Mouse (Mus musculus) G1E (cell line): ENCODE data around the gene Pdia4. TPM values are rescaled to one million over a fixed set of nuclear protein-coding genes. Genes with fewer than 3 reads are reported as not detected.

Experiments
- ATAC-seq: 2 replicates; pipeline ENCODE4 v1.8.0; 2016; ENCODE audit warnings: mild to moderate bottlenecking; ENCODE audit not compliant: insufficient number of reproducible peaks, poor library complexity, low FRiP score, severe bottlenecking; ENCODE audit errors: extremely low read depth
- DNase-seq: peaks from one replicate; pipeline ENCODE4 v3.0.0; 2012; ENCODE audit warnings: low spot score
- H3K27me3 ChIP-seq: 2 replicates; pipeline ENCODE4 v1.6.1; 2012; ENCODE audit warnings: mild to moderate bottlenecking, low read length, inconsistent platforms; ENCODE audit not compliant: insufficient read depth
- H3K36me3 ChIP-seq: replicated peaks from 2 replicates; pipeline ENCODE3; 2012; ENCODE audit warnings: mild to moderate bottlenecking, inconsistent platforms
- H3K4me1 ChIP-seq: 2 replicates; pipeline ENCODE4 v1.6.1; 2012; ENCODE audit warnings: low read depth, low read length, inconsistent platforms, mixed read lengths; ENCODE audit not compliant: insufficient read depth
- H3K4me3 ChIP-seq: 2 replicates; pipeline ENCODE4 v1.5.1; 2012; ENCODE audit warnings: low read depth, mild to moderate bottlenecking, inconsistent platforms, low read length, moderate library complexity, mixed read lengths
- H3K9me3 ChIP-seq: replicated peaks from 2 replicates; pipeline ENCODE4 v1.6.1; 2012; ENCODE audit warnings: inconsistent platforms
- CTCF ChIP-seq: IDR thresholded peaks from 2 replicates; pipeline ENCODE4 v1.5.1; 2012; ENCODE audit warnings: low read depth, low read length, inconsistent platforms, mixed read lengths
- GATA1 ChIP-seq: IDR thresholded peaks from 2 replicates; pipeline ENCODE4 v1.6.1; 2012; ENCODE audit warnings: borderline replicate concordance, low read length, inconsistent platforms, mixed read lengths
- GATA2 ChIP-seq: IDR thresholded peaks from 2 replicates; pipeline ENCODE4 v1.6.1; 2012; ENCODE audit warnings: low read depth, low read length, inconsistent platforms, borderline replicate concordance
- POLR2AphosphoS5 ChIP-seq: IDR thresholded peaks from 2 replicates; pipeline ENCODE4 v1.6.1; 2012; ENCODE audit warnings: low read depth, low read length, inconsistent platforms; ENCODE audit not compliant: insufficient replicate concordance
- TAL1 ChIP-seq: conservative IDR thresholded peaks from 2 replicates; pipeline ENCODE4 v1.6.1; 2012; ENCODE audit warnings: low read depth, low read length, inconsistent platforms, mixed read lengths
- polyA plus RNA-seq: library from polyadenylated mRNA; stranded (reverse); fragments of >175 nt; gene quantifications from 2 replicates; pipeline ENCODE4 v1.2.3, GENCODE M21; 2012
- total RNA-seq, 2 experiments: library from RNA; stranded (forward) in 1 of 2; stranded (reverse) in 1 of 2; fragments of 200-1000 nt in 1 of 2; fragments of >200 nt in 1 of 2; fragmentation: Nextera tagmentation in 1 of 2; gene quantifications; 2 replicates each; pipeline ENCODE4 v1.2.3; 2014 to 2017

The Pdia4 gene
- total and polyA plus RNA-seq, 3 experiments = 5.0 to 95.8 (median 46.6) TPM

DNA sequence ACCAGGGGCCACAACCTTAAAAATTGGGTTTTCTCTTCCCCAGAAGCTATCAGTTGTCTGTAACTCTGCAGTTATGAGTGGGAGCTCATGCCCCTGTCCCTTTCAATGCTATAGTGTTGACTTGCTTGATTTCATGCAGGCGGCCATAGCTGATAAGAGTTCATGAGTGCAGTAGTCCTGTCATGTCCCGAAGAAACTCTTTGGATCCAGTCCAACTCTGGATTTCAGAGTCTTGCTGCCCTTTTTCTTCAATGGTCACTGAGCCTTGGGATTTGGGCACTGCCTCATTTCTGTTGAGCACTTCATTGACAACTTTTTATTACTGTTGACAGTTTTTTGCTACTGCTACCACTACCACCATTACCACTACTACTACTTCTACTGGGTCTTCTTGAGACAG lies 24.4 kb upstream of the Pdia4 start:
- DNase-seq = no peak
- Histone ChIP-seq H3K27me3 (no peaks in the 10 kb centered on the region), H3K36me3 (peaks cover 26% of the 10 kb centered on the region), H3K9me3 (no peaks in the 10 kb centered on the region), H3K4me1 (peaks cover 53% of the 10 kb centered on the region), H3K4me3 (no peak overlapping the region)
- TF ChIP-seq GATA2 (no peak), GATA1 (no peak), POLR2AphosphoS5 (no peak), CTCF (no peak), TAL1 (no peak)
- no peak for ATAC-seq

DNA sequence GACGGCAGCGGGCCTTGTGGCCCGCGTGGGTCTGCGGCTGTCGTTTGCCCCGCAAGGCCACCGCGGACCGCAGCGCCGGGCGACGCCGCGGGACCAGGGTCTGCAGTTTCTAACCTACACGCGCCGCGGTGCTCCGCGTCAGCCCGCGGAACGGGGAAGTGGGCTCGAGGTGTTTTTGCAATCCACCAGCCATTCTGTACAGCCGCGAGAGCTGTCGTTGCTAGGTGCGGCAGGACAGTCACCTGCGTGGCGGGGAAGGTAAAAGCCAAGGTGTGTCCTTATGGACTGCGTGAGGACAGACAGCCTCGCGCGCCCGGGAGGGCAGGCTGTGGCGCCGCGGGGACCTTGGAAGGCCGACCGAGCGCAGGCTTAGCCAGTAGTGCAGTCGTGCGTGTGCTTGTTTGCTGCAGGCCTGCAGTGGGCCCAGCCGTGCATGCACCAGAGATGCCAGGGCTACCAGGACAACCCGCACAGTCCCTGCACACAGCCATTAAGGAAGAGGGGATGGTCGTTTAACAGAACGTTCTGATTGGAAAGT lies 22.8 kb upstream of the Pdia4 start:
- H3K4me1 ChIP-seq = peaks cover 48% of the 10 kb centered on the region
- H3K36me3 ChIP-seq = peaks cover 16% of the 10 kb centered on the region
- no peak for TF ChIP-seq GATA1
- no peak for TF ChIP-seq POLR2AphosphoS5
- TF ChIP-seq GATA2 = no peak
- TF ChIP-seq TAL1 = no peak
- no peak for TF ChIP-seq CTCF
- DNase-seq (peak; percentile 41), ATAC-seq (no peak)
- no peaks in the 10 kb centered on the region for H3K27me3 ChIP-seq
- H3K9me3 ChIP-seq = no peaks in the 10 kb centered on the region
- H3K4me3 ChIP-seq = peak overlapping the region; percentile 99

DNA sequence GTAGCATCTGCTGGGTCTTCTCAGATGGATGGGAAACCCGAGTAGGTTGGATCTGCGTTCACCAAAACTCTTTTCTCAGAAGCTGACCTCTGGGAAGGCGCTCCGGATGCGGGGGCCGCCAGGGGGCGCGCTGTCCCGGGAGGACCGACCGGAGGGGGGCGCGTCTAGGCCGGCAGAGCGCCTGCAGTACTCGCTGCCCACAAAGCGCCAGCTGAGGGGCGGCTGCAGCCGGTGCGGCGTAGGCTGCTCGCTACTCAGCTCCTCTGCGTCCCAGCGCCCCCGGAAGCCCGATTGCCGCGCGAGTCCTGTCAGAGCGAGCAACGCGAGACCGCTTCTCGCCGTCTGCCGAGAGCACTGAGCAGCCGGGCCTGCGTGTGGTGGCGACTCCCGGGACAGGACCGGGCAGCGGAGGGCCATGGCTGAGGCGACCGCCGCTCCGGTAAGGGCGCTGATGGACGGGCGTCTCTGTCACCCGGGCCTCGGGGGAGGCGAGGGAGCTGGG lies 22.3 kb upstream of the Pdia4 start, which contains the start of gene Zfp398:
Gene Zfp398, plus strand, starts transcription at position 180 of the 502 bp plus-strand sequence.
- DNase-seq = peak; percentile 89
- peak; percentile 69 for ATAC-seq
- H3K4me1 ChIP-seq = peaks cover 49% of the 10 kb centered on the region

DNA sequence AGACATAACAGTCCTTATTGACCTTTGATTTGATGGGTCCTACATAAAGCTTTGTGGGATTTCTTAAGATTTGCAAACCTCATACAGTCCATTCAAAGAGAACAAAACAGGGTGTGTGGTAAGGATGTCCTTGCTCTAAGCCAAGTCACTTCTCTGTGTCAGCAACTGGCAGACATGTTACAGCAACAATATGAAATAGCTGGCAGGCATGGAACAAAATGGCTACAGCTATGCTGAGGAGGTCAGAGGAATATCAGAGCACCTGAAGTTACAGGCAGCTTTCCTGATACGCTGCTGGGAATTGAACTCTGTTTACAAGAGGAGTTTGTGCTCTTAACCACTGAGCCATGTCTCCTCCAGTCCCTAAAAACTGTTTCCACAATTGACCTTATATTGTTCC lies 19.0 kb upstream of the Pdia4 start:
- H3K36me3 ChIP-seq = no peaks in the 10 kb centered on the region
- DNase-seq (no peak), ATAC-seq (no peak)
- no peak overlapping the region for H3K4me3 ChIP-seq
- H3K4me1 ChIP-seq = peaks cover 33% of the 10 kb centered on the region
- H3K27me3 ChIP-seq = no peaks in the 10 kb centered on the region
- TF ChIP-seq CTCF (no peak), GATA2 (no peak)
- no peaks in the 10 kb centered on the region for H3K9me3 ChIP-seq

More for the DNA sequence above, 22.3 kb upstream of the Pdia4 start, which contains the start of gene Zfp398:
- H3K4me3 ChIP-seq = peak within 1 kb of the TSS; percentile 99
- no peak for TF ChIP-seq TAL1
- TF ChIP-seq CTCF = peak; percentile 63; the same call in 1 of the 2 replicates
- TF ChIP-seq GATA2 = no peak
- TF ChIP-seq GATA1 = no peak
- no peaks in the 10 kb centered on the region for H3K27me3 ChIP-seq
- H3K9me3 ChIP-seq = no peaks in the 10 kb centered on the region
- peaks cover 11% of the 10 kb centered on the region for H3K36me3 ChIP-seq

DNA sequence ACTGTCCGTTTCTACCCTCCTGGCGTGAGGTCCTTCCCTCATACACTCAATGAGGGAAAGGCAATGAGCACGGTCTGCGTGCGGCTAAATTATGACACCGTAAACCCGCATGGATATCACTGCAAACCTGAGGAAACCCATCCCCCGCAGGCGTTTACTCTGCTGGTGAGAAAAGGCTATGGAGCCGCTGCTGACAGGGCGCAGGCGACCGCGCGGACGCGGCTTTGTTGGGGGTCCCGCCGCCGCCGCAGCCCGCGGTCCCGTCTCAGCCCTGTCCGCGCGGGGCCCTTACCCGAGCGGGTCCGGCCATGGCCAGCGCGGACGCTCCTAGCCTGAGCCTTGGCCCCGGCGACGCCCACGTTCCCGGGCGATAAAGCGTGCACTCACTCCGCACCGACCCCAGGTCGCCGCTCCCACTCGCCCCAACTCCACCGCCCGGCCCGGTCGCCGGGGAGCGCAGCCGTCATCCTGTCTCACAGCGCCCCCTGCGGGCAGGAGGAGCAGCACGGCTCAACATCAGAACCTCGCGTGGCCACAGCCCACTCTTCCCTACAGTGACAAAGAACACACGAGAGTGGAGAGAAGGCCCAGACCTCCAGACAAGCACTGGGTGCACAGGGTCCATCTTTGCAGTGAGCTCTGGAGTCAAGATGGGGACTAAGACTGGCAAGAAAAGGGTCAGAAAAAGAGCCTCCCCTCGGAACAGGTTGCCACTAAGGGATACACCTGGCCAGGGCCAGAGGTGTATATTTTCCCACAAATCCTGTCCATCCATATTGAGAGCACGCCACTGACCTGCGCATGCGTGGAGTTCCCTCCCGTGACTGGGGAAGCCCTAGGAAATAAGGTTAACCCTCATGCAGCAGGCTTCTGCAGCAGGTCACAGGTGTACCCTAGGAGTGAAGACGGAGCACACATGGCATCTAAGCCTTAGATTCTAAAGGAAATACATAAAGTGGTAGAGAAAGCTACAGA lies 17.2 kb upstream of the Pdia4 start, which contains the start of gene Zfp786:
Gene Zfp786, minus strand, starts transcription at position 764 of the 975 bp plus-strand sequence.
- peaks cover 24% of the 10 kb centered on the region for H3K4me1 ChIP-seq
- H3K36me3 ChIP-seq = peaks cover 2% of the 10 kb centered on the region
- DNase-seq = peak; percentile 78
- TF ChIP-seq CTCF (peak; percentile 80), POLR2AphosphoS5 (no peak)
- no peaks in the 10 kb centered on the region for H3K27me3 ChIP-seq
- peak within 1 kb of the TSS; percentile 85 for H3K4me3 ChIP-seq
- no peaks in the 10 kb centered on the region for H3K9me3 ChIP-seq
- peak; percentile 72; the same call in 1 of the 2 replicates for ATAC-seq

DNA sequence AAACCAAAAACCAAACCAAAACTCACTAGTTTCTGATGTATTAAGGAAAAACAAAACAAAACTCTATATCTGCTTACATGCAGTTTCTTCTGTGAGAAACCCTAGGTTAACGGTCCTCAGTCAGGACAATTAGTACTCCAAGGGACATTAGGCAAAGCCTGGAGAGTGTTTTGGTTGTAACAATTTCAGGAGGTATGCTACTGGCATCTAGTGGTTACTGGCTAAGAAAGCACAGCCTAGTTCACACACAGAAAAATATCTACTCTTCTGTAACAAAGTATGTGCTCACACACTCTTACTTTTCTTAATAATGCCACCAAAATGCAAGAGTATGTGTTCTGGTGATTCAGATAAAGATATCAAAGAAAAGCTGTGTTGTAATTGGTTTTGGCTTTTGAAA lies 15.7 kb upstream of the Pdia4 start:
- no peak for DNase-seq
- TF ChIP-seq CTCF (no peak), GATA1 (no peak)
- Histone ChIP-seq H3K9me3 (no peaks in the 10 kb centered on the region), H3K4me1 (peaks cover 19% of the 10 kb centered on the region), H3K4me3 (no peak overlapping the region), H3K36me3 (peaks cover 5% of the 10 kb centered on the region), H3K27me3 (no peaks in the 10 kb centered on the region)
- no peak for ATAC-seq
